Mouse (Mus musculus) T-helper 2 cell (primary cell): ENCODE results near the gene Oas2.

ENCODE experiments used
- in situ Hi-C: fragments of 300-600 bp; cut with MboI, MseI; formaldehyde crosslinking; loops from one replicate; pipeline ENCODE4 v1.15.1; 2025; ENCODE audit warnings: high pct_unique_total_duplicates

The Oas2 gene

DNA sequence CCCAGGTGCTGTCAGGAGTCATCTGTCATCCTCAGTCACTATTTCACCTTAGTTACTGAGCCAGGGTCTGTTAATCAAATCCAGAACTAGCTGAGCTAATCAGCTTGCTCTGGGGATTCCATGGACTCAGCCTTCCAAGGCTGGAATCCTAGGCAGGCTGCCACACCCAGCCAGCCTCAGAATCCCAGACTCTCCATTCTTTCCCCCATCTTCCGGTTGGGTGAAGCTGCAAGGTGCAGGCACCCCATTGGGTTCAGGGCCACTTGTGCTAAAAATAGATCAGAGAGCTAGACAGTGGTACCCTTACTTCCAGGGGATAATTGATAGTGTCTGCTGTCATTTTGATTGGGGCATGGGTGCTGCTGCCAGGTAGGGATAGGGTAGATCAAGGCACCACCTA lies 16.9 kb downstream of the Oas2 start:
- in situ Hi-C loops = no loop called here

DNA sequence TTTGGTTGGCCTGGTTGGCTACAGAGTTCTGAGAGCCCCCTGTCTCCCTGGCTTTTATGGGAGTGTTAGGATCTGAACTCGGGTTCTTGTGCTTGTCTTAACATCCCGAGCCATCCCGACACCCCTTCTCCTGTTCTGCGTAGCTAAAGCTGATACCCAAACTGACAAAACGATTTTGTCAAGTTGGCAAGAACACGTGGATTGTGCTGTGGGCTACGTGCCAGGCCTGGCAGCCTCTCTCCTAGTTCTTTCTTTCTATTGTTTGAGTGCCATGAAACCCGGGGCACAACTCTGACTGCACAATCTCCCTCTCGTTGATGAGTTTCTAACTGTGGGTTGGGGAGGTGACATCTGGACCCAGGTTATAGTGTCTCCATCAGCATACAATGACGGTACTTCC lies 20.3 kb downstream of the Oas2 start:
- in situ Hi-C loops = no loop called here

DNA sequence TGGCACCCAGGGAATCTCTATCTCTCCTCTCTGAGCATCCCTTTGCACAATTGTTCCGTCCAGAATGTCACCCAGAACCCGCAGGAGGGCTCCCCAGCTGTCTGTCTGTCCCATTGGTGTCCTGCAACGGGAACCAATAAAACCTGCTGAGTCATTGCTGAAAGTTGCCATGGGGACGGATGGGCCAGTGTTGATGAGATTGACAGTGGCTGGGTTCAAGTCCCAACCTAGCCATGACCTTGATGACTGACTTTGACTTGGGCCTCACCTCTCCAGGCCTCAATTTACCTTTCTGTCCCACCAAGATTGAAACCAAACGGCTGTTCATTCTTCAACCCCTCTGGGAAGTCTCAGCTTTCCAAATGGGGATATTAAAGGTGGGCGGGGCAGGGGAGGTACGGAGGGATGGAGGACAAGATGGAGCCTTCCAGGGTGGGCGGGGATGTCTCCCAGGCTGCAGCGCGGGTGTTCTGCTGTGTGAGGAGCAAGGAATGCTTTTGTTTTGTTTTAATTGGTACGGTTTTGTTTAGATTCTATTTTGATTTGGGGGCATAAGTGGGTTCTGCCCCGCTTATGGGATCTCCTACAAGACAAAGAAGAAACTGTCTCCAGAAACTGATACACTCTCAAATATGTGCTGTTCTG lies 23.7 kb downstream of the Oas2 start:
- in situ Hi-C loops = no loop called here

DNA sequence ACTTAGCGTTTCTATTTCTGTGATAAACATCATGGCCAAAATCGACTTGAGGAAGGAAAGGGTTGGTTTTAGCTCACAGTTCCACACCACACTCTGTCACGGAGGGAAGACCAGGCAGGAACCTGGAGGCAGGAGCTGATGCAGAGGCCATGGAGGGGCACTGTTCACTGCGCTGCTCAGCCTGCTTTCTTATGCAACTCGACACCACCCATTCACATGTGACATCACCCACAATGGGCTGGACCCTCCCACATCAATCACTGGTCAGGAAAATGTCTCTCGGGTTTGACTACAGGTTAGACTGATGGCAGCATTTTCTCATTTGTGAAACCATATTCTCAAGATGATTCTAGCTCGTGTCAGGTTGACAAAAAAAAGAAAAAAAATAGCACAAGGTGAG lies 28.6 kb downstream of the Oas2 start:
- in situ Hi-C loops = no loop called here

DNA sequence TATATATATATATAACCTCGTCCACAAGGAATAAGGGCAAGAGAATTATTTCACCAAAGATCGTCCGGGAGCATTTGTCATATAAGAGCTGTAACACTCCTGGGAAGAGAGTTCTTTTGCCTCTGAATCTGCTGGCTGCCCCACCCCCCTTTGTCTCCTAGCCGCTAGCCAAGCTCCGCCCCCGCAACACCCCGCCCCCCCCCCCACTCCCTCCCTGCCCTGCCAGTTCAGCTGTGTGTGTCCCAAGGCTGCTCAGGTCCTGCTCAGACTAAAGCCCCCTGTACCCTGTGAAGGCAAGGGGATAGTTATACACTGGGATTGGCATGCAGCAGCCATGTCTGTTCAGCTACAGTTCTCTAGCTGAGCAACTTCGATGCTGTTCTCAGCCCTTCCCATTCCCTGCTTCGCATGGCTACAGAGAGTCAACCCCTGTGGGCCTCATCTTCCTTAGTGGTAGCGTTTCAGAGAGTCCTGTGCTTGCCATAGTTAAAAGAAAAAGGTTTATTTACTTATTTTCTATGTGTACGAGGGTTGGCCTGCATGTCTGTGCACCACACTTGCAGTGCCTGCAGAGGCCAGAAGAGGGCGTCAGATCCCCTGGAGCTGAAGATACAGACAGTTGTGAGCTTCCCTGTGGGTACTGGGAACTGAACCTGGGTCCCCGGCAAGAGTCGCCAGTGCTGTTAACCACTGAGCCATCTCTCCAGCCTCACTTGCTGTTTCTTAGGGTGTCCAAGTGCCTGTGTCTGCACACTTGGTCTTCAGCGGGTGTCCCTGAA lies 30.9 kb downstream of the Oas2 start:
- in situ Hi-C loops = no loop called here

GRCm38 (mm10) chr5:120717136-120717535 lies 32.5 kb downstream of the Oas2 start:
- in situ Hi-C loops = no loop called here

DNA sequence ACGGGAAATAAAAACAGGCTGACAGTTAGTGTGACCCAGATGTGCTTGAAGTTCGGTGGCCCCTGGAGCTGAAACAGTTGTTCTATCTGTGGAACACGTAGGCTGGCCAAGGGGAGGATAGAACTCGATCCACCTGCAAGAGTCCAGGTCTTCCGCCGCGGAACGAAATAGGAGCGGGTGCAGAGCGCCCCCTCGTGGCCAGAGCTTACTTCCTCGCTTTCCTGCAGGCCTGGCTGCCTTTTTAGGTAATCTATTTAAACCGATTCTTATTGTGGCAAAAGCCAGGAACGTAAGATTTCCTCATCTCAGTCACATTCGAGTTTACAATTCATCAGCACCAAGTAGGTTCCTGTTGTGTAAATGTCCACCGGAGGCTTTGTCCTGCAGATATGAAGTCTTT lies 35.3 kb downstream of the Oas2 start:
- in situ Hi-C loops = loop anchor here (5.0 kb wide), 2 partner anchors 37 to 92 kb away; no protein-coding TSS in a partner anchor

DNA sequence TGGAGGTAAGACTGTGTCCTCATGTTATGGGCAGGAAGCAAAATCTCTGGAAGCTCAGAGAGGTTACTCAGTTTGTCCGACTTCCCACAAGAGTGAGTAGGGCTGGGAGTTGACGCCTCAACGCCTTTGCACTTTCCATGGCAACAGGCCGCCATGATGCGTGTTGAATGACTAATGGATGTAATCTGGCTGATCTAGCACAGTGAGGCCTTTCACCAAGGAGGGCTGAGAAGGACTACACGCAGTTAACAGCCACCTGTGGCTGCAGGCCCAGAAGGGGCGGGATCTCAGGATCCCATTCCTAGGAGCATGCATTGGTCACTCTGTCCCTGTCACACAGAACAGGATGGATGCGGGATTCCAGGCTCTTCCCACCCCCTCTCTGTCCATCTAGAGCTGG lies 36.9 kb downstream of the Oas2 start:
- in situ Hi-C loops = loop anchor here (5.0 kb wide), 2 partner anchors 35 to 90 kb away; no protein-coding TSS in a partner anchor

GRCm38 (mm10) chr5:120711827-120712226 lies 37.8 kb downstream of the Oas2 start, which contains the start of gene Dtx1:
TSS of gene Dtx1 (minus strand) at chr5:120711927.
- in situ Hi-C loops = loop anchor here (5.0 kb wide), 2 partner anchors 35 to 90 kb away; no protein-coding TSS in a partner anchor

DNA sequence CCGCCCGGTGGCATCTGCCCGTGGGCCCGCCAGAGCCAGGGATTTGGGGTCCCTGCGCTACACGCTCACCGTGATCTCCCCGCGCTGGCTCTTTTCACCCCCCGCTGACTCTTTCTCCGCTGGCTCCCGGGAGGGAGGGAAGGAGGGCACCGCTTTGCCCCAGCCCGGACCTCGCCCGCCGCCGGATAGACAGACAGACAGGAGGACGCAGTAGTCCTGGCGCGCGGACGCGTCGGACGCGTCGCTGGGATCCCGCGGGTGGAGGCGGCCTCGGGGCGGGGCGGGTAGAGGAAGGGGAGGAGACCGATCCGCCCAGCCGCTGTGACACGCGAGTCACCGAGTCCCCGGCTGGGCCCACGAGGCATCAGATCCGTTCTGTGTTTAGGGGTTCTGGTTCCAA lies 38.2 kb downstream of the Oas2 start:
- in situ Hi-C loops = loop anchor here (5.0 kb wide), 2 partner anchors 34 to 89 kb away; no protein-coding TSS in a partner anchor

DNA sequence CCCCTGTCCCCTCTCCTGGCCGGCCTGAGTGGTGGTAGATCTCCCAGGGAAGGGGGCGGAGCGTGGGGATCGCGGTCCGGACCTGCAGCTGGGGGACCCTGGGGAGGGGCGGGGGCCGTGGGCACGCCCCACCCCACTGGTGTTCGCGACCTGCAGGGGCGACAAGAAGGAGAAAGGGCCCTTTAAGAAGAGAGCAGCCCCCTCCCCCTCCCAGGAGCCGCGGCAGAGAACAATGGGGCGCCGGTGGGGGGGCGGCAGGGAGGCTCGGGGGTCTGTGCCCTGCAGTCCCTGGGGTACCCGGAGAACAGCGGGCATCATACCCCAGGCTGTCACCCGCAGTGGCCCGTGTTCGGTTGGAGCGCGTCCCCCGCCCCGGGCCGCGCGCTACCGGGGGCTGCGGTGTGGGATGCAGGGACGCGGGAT lies 38.8 kb downstream of the Oas2 start:
- in situ Hi-C loops = loop anchor here (5.0 kb wide), 2 partner anchors 34 to 89 kb away; no protein-coding TSS in a partner anchor

- in situ Hi-C loops = loop anchor here (5.0 kb wide), 2 partner anchors 33 to 88 kb away; no protein-coding TSS in a partner anchor
These were observed 39.4 kb downstream of the Oas2 start for GRCm38 (mm10) chr5:120710161-120710825.

DNA sequence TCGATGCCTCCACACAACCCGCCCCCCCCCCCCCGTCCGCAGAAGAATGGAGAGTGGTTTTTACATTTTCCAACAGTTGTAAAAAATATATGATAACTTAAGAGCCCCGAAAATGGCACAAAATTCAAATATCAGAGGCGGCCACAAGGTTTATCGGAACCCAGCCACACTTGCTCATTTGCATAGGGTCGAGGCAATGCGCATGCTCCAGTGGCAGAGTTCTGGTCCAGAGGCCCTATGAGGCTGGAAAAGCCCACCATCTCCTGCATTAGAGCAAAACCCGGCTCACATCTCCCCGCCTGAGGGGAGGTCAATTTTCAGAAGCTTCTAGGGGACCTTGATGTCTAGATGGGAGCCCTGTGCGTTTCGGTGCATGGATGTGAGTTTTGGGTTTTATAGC lies 42.7 kb downstream of the Oas2 start:
- in situ Hi-C loops = no loop called here

DNA sequence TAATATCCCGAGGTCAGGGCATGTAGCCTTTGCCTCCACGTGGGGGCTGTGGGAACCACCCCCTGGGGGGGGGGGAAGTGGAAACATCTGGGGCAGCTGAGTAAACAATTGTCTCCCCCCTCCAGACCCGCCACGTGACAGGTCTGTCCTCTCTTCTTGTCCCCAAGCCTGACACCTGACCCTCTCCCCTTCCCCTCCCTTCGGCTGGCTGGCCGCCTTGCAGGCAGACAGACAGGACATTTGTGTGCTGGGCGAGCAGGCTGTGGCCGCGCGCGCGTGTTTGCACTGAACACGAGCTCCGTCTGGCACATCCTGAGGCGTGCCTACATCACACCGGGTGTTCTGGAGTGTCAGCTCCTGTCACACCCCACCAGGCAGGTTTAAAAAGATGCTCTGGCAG lies 43.1 kb downstream of the Oas2 start:
- in situ Hi-C loops = no loop called here

DNA sequence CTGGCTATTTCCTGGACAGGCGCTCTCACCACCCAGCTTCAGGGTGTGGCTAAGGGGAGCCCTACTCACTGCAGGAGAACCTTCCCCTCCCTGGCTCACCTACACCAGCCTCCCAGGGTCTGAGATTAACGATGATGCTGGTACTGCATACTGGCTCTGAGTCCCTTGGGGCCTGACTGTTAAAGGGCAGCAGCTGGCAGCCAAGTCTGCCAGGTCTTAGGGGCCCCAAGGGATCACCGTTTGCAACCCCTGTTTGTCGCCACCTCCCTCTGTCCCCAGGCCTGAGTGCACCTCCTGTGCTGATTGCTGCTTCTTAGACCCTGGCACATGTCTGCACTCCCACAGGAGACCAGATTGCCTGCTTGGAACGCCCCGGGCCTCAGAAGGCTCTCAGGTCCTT lies 45.2 kb downstream of the Oas2 start:
- in situ Hi-C loops = no loop called here

DNA sequence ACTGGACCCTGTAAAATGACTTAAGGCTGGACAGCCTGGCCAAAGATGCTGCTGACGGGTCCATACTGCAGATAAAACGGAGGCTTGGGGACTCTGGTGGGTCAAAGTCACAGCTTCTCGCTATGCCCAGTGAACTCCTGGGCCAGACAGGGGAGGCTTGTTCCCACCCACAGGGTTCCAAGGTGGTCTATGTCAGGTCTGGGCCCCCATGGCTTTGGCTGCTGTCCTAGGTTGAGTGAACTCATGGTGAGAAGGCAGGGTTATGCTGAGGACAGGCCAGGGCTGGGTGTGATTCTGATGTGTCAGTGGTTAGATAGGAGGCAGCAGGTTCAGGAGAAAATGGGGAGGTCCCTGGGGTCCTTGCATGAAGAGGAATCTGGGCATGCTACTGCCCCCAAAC lies 46.0 kb downstream of the Oas2 start:
- in situ Hi-C loops = no loop called here

- in situ Hi-C loops = no loop called here
These were observed 46.7 kb downstream of the Oas2 start for GRCm38 (mm10) chr5:120702969-120703368.

GRCm38 (mm10) chr5:120702421-120702820 lies 47.2 kb downstream of the Oas2 start:
- in situ Hi-C loops = no loop called here

DNA sequence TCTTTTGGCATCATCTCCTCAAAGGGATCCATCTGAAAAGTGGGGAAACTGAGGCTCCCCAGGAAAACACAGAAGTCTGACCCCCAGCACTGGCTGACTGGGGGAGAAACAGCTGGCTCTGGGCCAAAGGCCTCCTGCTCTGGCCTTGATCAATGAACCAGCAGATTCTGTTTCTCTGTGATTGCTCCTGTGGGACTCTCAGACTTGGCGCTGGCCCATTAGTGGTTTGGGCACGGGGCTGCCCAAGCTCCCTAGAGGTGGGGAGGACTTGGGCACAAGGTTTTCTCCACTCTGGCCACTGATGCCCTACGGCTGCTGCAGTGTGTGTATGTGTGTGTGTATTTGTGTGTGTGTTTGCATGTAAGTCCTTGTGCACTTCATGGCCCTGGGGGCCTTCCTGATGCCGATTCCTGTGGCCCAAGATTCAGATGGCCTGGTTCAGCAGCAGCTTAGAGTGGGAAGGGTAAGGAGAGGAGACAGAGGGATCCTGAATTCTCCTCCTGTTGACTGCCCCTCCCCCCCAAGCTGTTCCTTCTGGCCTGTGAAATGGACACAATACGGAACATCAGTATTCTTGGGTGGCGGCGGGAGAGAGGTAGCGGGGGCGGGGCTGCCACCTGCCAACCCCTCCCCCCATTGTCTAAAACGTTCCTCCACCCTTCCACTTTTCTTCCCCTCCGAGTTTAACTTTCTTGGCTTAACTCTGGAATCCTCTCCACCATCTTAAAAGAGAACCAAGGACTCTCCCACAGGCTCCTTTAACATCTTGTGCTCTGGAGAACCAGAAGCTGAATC lies 48.5 kb downstream of the Oas2 start:
- in situ Hi-C loops = no loop called here

- in situ Hi-C loops = no loop called here
These were observed 50.8 kb downstream of the Oas2 start for GRCm38 (mm10) chr5:120698801-120699391.

DNA sequence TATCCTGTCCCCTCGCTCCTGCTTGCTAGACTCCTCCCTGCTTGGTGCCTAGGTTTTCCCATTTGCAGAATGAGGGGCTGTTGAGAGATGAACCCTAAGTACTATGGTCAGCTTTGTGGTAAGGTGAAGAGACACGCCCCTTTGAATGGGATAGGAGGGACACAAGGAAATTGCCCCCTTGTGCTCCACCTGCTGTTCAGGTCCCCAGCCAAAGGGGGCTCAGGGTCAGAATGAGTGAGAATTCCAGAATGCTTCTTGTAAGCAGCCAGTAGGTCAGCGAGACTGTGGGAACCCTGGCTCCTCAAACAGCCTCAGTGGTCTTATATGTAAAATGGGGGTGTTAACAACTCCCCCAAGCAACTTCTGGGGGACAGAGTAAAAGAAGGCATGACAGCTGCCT lies 51.5 kb downstream of the Oas2 start:
- in situ Hi-C loops = no loop called here
